Comparison of ENCODE assay signal across 24 mouse cellular contexts in genomic region chr1:37922536-37922935, GRCm38 (mm10). TPM values are rescaled to one million over a fixed set of nuclear protein-coding genes. Genes with fewer than 3 reads are reported as not detected.
DNase-seq lines count a peak whose midpoint lies in the region; ATAC-seq and TF ChIP-seq lines count a peak whose summit lies in the region.
"Had no signal": no experiment of that assay in that cellular context is flagged by ENCODE, and none has a peak within 500 bp of the region (broad histone marks: within the 10 kb centered on the region; RNA-seq: fewer than 3 reads in every experiment).

No protein-coding gene starts in this region.

- in situ Hi-C loops in ES-E14 (cut with MboI; ENCODE audit: low sequenced_read_pairs in 2 of 2, unreplicated experiment in 2 of 2) = no loop called here

- no peaks in the 10 kb centered on the region for H3K9me3 ChIP-seq in ES-E14 (ENCODE audit: control insufficient read depth, insufficient read depth, low read depth, low read length)
- no peaks in the 10 kb centered on the region for H3K9me3 ChIP-seq in hindbrain, embryonic 13.5 days
- H3K9me3 ChIP-seq: embryonic facial prominence, embryonic 12.5 days; kidney, embryonic 15.5 days; limb, embryonic 15.5 days had no signal

- H3K4me1 ChIP-seq in ES-E14 (ENCODE audit: control insufficient read depth in 2 of 2, insufficient read depth in 2 of 2, low read length in 2 of 2, poor library complexity in 1 of 2) = peaks cover 3 to 8% of the 10 kb centered on the region in 2 experiments; a peak in 2 of 4 replicates
- no peaks in the 10 kb centered on the region for H3K4me1 ChIP-seq in hindbrain, embryonic 13.5 days (replicated peaks)
- H3K4me1 ChIP-seq: embryonic facial prominence, embryonic 12.5 days; limb, embryonic 15.5 days had no signal

- ATAC-seq in hindbrain, embryonic 13.5 days (ENCODE audit: low FRiP score) = no peak
- ATAC-seq: inflammation-experienced regulatory T-cells, adult 6 months; liver, postnatal 0 days had no signal

- no peak overlapping the region for H3K4me2 ChIP-seq in hindbrain, embryonic 13.5 days
- H3K4me2 ChIP-seq: embryonic facial prominence, embryonic 12.5 days; heart, embryonic 11.5 days; kidney, embryonic 15.5 days; limb, embryonic 15.5 days; midbrain, embryonic 11.5 days had no signal

- no peak overlapping the region for H3K9ac ChIP-seq in ES-E14 (ENCODE audit: insufficient read depth, low read depth, low read length, poor library complexity, severe bottlenecking)
- H3K9ac ChIP-seq in hindbrain, embryonic 13.5 days = no peak overlapping the region
- H3K9ac ChIP-seq: embryonic facial prominence, embryonic 12.5 days; kidney, embryonic 15.5 days; limb, embryonic 15.5 days; liver, postnatal 0 days had no signal

- WGBS in hindbrain, embryonic 13.5 days = 51% methylated on average over 8 of the region's 8 CpGs

- H3K4me3 ChIP-seq in ES-E14 (ENCODE audit: insufficient read depth in 1 of 2, low read depth in 1 of 2, low read length in 2 of 2, poor library complexity in 1 of 2, severe bottlenecking in 1 of 2) = peak overlapping the region; percentile 12 to 49; a peak in 2 of 4 replicates
- no peak overlapping the region for H3K4me3 ChIP-seq in hindbrain, embryonic 13.5 days
- H3K4me3 ChIP-seq: embryonic facial prominence, embryonic 12.5 days; kidney, embryonic 15.5 days; limb, embryonic 15.5 days; myocyte had no signal

- no peaks in the 10 kb centered on the region for H3K27me3 ChIP-seq in hindbrain, embryonic 13.5 days
- H3K27me3 ChIP-seq: embryonic facial prominence, embryonic 12.5 days; kidney, embryonic 15.5 days; limb, embryonic 15.5 days had no signal

- H3K36me3 ChIP-seq in ES-E14 (ENCODE audit: control insufficient read depth, insufficient read depth, low read length, poor library complexity, severe bottlenecking) = no peaks in the 10 kb centered on the region
- no peaks in the 10 kb centered on the region for H3K36me3 ChIP-seq in hindbrain, embryonic 13.5 days
- H3K36me3 ChIP-seq: embryonic facial prominence, embryonic 12.5 days; kidney, embryonic 15.5 days; limb, embryonic 15.5 days had no signal

- DNase-seq in layer of hippocampus, adult 9-11 months = peak; percentile 16
- DNase-seq in layer of hippocampus, adult 8-10 months (ENCODE audit: low spot score in 2 of 2) = no peak
- DNase-seq in ES-E14 (ENCODE audit: low read depth, low spot score) = no peak
- peak; percentile 22 for DNase-seq in ZHBTc4 (ENCODE audit: low read depth, low spot score)
- DNase-seq in cerebellum, adult 9-11 months = peak; percentile 44
- no peak for DNase-seq in adrenal gland, adult (ENCODE audit: inconsistent age in 2 of 2, low spot score in 1 of 2)
- DNase-seq: gastrocnemius, postnatal 14 days; liver, postnatal 0 days; lung, postnatal 4 days; right cerebral cortex, postnatal 25 days had no signal

- H3K27ac ChIP-seq in ES-E14 (ENCODE audit: insufficient read depth, low read depth, low read length, poor library complexity, severe bottlenecking) = no peak overlapping the region
- no peak overlapping the region for H3K27ac ChIP-seq in hindbrain, embryonic 13.5 days
- H3K27ac ChIP-seq: embryonic facial prominence, embryonic 12.5 days; kidney, embryonic 15.5 days; limb, embryonic 15.5 days had no signal

TF ChIP-seq in ES-E14, 5 proteins besides CTCF, POLR2A, EP300 and RAD21:
- TF ChIP-seq ZC3H11A (IDR thresholded peaks at IDR 0.05; ENCODE audit: borderline replicate concordance, low read depth, low read length) = no peak
- no peak for TF ChIP-seq MAFK (IDR thresholded peaks at IDR 0.05; ENCODE audit: insufficient read depth, low read depth, low read length)
- TF ChIP-seq CHD2 (IDR thresholded peaks at IDR 0.05; ENCODE audit: low read depth, low read length) = no peak
- no peak for TF ChIP-seq HCFC1 (IDR thresholded peaks at IDR 0.05; ENCODE audit: borderline replicate concordance, insufficient read depth, low read length)
- TF ChIP-seq ZNF384 (IDR thresholded peaks at IDR 0.05; ENCODE audit: low read depth, low read length) = no peak

RNA-seq across cellular contexts. Expression of gene Lyg2, which starts 6.2 kb away (rescaled TPM):
- total RNA-seq in layer of hippocampus, adult 8-10 months (2022) = under 1 TPM in 1 of 4 experiments, not detected in 3; 0.12 TPM
- not detected in 2 replicates for total RNA-seq in ES-E14 (2012; rRNA removed)
- polyA plus RNA-seq in hindbrain, embryonic 13.5 days (2015; fragmentation: Nextera tagmentation; extraction: Ambion mirVana) = not detected in 2 replicates
- total RNA-seq: adrenal gland, postnatal 4 days; common myeloid progenitor, adult 5-6 weeks; gastrocnemius, postnatal 14 days; heart, postnatal 25 days; left cerebral cortex, adult 8-10 months; neutrophil, adult 5-6 weeks had no signal
- polyA plus RNA-seq: embryonic facial prominence, embryonic 12.5 days; heart, embryonic 11.5 days; inflammation-experienced regulatory T-cells, adult 6 months; kidney, embryonic 15.5 days; limb, embryonic 15.5 days; liver, postnatal 0 days; midbrain, embryonic 11.5 days; myocyte; testis, adult 2 months had no signal

RNA-seq across cellular contexts. Expression of gene Mrpl30, which starts 32.3 kb away (rescaled TPM):
- total RNA-seq in layer of hippocampus, adult 8-10 months (2022) = 100 to 1,000 TPM; 131 to 158 (median 140) TPM
- total RNA-seq in ES-E14 (2012; rRNA removed) = 97.0 and 127 TPM in 2 replicates
- polyA plus RNA-seq in hindbrain, embryonic 13.5 days (2015; fragmentation: Nextera tagmentation; extraction: Ambion mirVana) = 247 and 255 TPM in 2 replicates

RNA-seq across cellular contexts. Expression of gene Mitd1, which starts 32.3 kb away (rescaled TPM):
- 10 to 100 TPM in 3 of 4 experiments, 1 to 10 TPM in 1; 8.6 to 14.7 (median 12.9) TPM for total RNA-seq in layer of hippocampus, adult 8-10 months (2022)
- 17.7 and 21.0 TPM in 2 replicates for total RNA-seq in ES-E14 (2012; rRNA removed)
- polyA plus RNA-seq in hindbrain, embryonic 13.5 days (2015; fragmentation: Nextera tagmentation; extraction: Ambion mirVana) = 18.3 and 19.3 TPM in 2 replicates

RNA-seq across cellular contexts. Expression of gene Lyg1, which starts 35.0 kb away (rescaled TPM):
- not detected for total RNA-seq in layer of hippocampus, adult 8-10 months (2022)
- not detected in 2 replicates for total RNA-seq in ES-E14 (2012; rRNA removed)
- polyA plus RNA-seq in hindbrain, embryonic 13.5 days (2015; fragmentation: Nextera tagmentation; extraction: Ambion mirVana) = not detected in 2 replicates
- total RNA-seq: adrenal gland, postnatal 4 days; common myeloid progenitor, adult 5-6 weeks; gastrocnemius, postnatal 14 days; heart, postnatal 25 days; left cerebral cortex, adult 8-10 months; neutrophil, adult 5-6 weeks had no signal
- polyA plus RNA-seq: embryonic facial prominence, embryonic 12.5 days; heart, embryonic 11.5 days; inflammation-experienced regulatory T-cells, adult 6 months; kidney, embryonic 15.5 days; limb, embryonic 15.5 days; liver, postnatal 0 days; midbrain, embryonic 11.5 days; myocyte; testis, adult 2 months had no signal

RNA-seq across cellular contexts. Expression of gene Lipt1, which starts 51.0 kb away (rescaled TPM):
- total RNA-seq in layer of hippocampus, adult 8-10 months (2022) = 1 to 10 TPM; 7.1 to 9.2 (median 8.6) TPM
- 6.0 and 6.1 TPM in 2 replicates for total RNA-seq in ES-E14 (2012; rRNA removed)
- polyA plus RNA-seq in hindbrain, embryonic 13.5 days (2015; fragmentation: Nextera tagmentation; extraction: Ambion mirVana) = 6.5 and 7.6 TPM in 2 replicates

Comparison
In these comparisons a context has a peak if more than half of its experiments do, and no peak if none do; other contexts are left out.
1. DNase-seq: peak in layer of hippocampus, adult 9-11 months (single experiment), ZHBTc4 (single experiment) and cerebellum, adult 9-11 months (single experiment); none in layer of hippocampus, adult 8-10 months (0 of 2), ES-E14 (single experiment) and adrenal gland, adult (0 of 2).